Mouse (Mus musculus) WW6 (cell line): ENCODE measurements around the gene 9230113P08Rik.
"Not testable (repeated sequence)": the region's sequence is repeated elsewhere in the genome, so short reads cannot be mapped to it uniquely, and the experiment has no call there.

Source experiments
- DNase-seq: peaks from one replicate; pipeline ENCODE4 v3.0.0-alpha.2; 2013; ENCODE audit warnings: low read depth, low spot score

Gene 9230113P08Rik

DNA sequence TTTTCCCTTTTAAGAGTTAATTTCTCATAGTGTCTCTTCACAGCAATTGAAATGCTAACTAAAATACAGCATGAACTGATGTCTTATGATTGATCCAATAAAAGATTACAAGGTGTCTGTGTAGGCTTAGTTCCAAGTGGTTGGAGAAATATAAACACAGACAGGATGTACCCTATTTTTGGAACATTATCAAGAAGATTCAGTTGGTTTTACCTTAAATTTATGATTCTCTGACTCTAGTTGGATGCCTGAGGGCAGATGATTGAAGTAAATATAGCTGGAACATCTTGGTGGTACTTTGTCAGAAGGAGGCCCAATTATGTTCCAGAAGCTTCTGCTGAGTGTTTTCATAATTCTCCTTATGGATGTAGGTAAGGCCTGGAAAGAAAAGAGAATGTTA, at the start of gene 9230113P08Rik:
Gene 9230113P08Rik (plus strand): TSS at position 301 of the 400 bp plus-strand sequence.
- DNase-seq = not testable (repeated sequence)

DNA sequence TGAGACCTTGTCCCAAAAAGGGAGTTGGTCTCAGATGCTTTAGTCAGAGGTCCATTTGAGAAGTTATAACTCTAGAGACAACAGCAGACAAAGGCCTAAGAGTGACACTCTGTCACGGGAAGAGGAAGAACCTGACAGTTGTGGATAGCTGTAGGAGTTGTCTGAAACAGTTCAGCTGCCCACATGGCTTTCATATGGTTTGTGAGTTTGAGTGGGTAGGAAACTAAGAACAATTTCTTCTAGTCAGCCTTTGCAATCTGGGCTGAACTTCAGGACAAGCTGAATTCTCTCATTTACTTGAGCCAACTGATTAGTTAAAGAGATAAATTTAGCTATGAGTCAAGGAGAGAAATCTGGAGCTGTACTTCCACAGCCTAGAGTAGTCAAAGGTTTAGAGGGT, 15.1 kb upstream of the 9230113P08Rik start:
- not testable (repeated sequence) for DNase-seq

DNA sequence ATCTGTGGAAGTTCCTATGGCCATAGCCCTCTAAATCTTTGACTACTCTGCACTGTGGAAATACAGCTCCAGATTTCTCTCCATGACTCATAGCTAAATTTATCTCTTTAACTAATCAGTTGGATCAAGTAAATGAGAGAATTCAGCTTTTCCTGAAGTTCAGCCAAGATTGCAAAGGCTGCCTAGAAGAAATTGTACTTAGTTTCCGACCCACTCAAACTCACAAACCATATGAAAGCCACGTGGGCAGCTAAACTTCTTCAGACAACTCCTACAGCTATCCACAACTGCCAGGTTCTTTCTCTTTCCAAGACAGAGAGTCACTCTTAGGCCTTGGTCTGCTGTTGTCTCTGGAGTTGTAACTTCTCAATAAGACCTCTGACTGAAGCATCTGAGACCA, 3.7 kb upstream of the 9230113P08Rik start:
- no peak for DNase-seq

DNA sequence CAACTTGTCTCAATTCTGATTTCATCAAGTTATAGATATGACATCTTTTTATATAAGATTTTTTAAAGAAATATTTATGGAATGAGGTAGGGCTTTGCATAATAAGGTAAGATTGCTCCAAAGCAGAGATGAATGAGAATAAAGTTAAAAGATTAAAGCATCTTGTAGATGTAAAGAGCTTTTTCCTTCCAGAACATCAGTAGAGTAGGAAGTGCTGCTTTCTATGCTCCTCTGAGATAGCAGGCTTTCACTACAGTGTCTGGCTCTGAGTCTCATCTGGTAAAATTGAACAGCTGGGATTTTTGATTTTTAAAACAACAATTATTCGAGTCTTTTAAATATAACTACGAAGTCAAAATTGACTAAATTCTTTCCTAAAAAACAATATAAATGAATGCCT, 22.6 kb downstream of the 9230113P08Rik start:
- DNase-seq = no peak
